ENCODE assay signal across 8 mouse cellular contexts in genomic region chr16:8540859-8541314, GRCm38 (mm10). TPM values are rescaled to one million over a fixed set of nuclear protein-coding genes. Genes with fewer than 3 reads are reported as not detected.
DNase-seq lines count a peak whose midpoint lies in the region; ATAC-seq and TF ChIP-seq lines count a peak whose summit lies in the region.

No protein-coding gene starts in this region.

- TF ChIP-seq POLR2A in kidney, adult 2 months (IDR thresholded peaks at IDR 0.05; ENCODE audit: low read depth, low read length): no peak

- ATAC-seq in kidney, embryonic 14.5 days (ENCODE audit: low FRiP score, low TSS enrichment): no peak
- ATAC-seq in forebrain, embryonic 12.5 days (ENCODE audit: low FRiP score): no peak
- ATAC-seq in heart, embryonic 14.5 days (ENCODE audit: insufficient number of reproducible peaks, insufficient read depth, low FRiP score, low read depth): peak; percentile 54; the same call in 1 of the 2 replicates
- ATAC-seq in stomach, embryonic 15.5 days (ENCODE audit: insufficient read depth, low FRiP score, low read depth): peak; percentile 58; the same call in 1 of the 2 replicates

- no peak for TF ChIP-seq CTCF in kidney, adult 2 months (conservative IDR thresholded peaks at IDR 0.05; ENCODE audit: insufficient read depth, insufficient read length, low read depth, low read length)
- TF ChIP-seq CTCF in layer of hippocampus, adult 2 months (conservative IDR thresholded peaks at IDR 0.05): peak; percentile 68

- H3K4me1 ChIP-seq in kidney, adult 2 months (ENCODE audit: control insufficient read depth, insufficient read depth, low read length): no peaks in the 10 kb centered on the region
- H3K4me1 ChIP-seq in kidney, embryonic 14.5 days (ENCODE audit: control insufficient read depth, insufficient read depth, low read length): peaks cover 6% of the 10 kb centered on the region; the same call in 1 of the 2 replicates
- peaks cover 30% of the 10 kb centered on the region for H3K4me1 ChIP-seq in forebrain, embryonic 12.5 days
- H3K4me1 ChIP-seq in heart, embryonic 14.5 days (ENCODE audit: control insufficient read depth in 2 of 2, insufficient read depth in 2 of 2, low read length in 2 of 2): peaks cover 16 to 18% of the 10 kb centered on the region in 2 experiments
- no peaks in the 10 kb centered on the region for H3K4me1 ChIP-seq in stomach, embryonic 15.5 days

- no peak overlapping the region for H3K4me3 ChIP-seq in kidney, adult 2 months (ENCODE audit: insufficient read depth, low read depth, low read length)
- H3K4me3 ChIP-seq in kidney, embryonic 14.5 days (ENCODE audit: low read length): no peak overlapping the region
- H3K4me3 ChIP-seq in forebrain, embryonic 12.5 days (replicated peaks): no peak overlapping the region
- no peak overlapping the region for H3K4me3 ChIP-seq in heart, embryonic 14.5 days (ENCODE audit: control insufficient read depth in 1 of 2, insufficient read depth in 1 of 2, low read depth in 1 of 2, low read length in 2 of 2)
- no peak overlapping the region for H3K4me3 ChIP-seq in layer of hippocampus, adult 2 months
- no peak overlapping the region for H3K4me3 ChIP-seq in stomach, embryonic 15.5 days (replicated peaks)

- H3K9me3 ChIP-seq in kidney, embryonic 14.5 days (ENCODE audit: control insufficient read depth, low read length): no peaks in the 10 kb centered on the region
- H3K9me3 ChIP-seq in forebrain, embryonic 12.5 days: no peaks in the 10 kb centered on the region
- no peaks in the 10 kb centered on the region for H3K9me3 ChIP-seq in heart, embryonic 14.5 days (ENCODE audit: control insufficient read depth, low read length)
- H3K9me3 ChIP-seq in stomach, embryonic 15.5 days: no peaks in the 10 kb centered on the region

- no peak overlapping the region for H3K9ac ChIP-seq in kidney, embryonic 14.5 days (ENCODE audit: low read depth, low read length)
- no peak overlapping the region; the same call in 1 of the 2 replicates for H3K9ac ChIP-seq in forebrain, embryonic 12.5 days
- H3K9ac ChIP-seq in heart, embryonic 14.5 days (ENCODE audit: low read length): no peak overlapping the region
- no peak overlapping the region for H3K9ac ChIP-seq in stomach, embryonic 15.5 days

- H3K36me3 ChIP-seq in kidney, adult 2 months (ENCODE audit: control insufficient read depth, insufficient read depth, low read length): no peaks in the 10 kb centered on the region
- H3K36me3 ChIP-seq in kidney, embryonic 14.5 days (ENCODE audit: control insufficient read depth, insufficient read depth, low read length): no peaks in the 10 kb centered on the region
- no peaks in the 10 kb centered on the region for H3K36me3 ChIP-seq in forebrain, embryonic 12.5 days (replicated peaks)
- no peaks in the 10 kb centered on the region for H3K36me3 ChIP-seq in heart, embryonic 14.5 days (ENCODE audit: control insufficient read depth, insufficient read depth, low read length)
- no peaks in the 10 kb centered on the region for H3K36me3 ChIP-seq in stomach, embryonic 15.5 days

- H3K27ac ChIP-seq in kidney, adult 2 months (ENCODE audit: insufficient read depth, low read depth, low read length): no peak overlapping the region
- no peak overlapping the region for H3K27ac ChIP-seq in kidney, embryonic 14.5 days (ENCODE audit: low read depth, low read length)
- peak overlapping the region; percentile 89 for H3K27ac ChIP-seq in forebrain, embryonic 12.5 days
- H3K27ac ChIP-seq in heart, embryonic 14.5 days (replicated peaks in 1 of 2; ENCODE audit: control insufficient read depth in 1 of 2, insufficient read depth in 1 of 2, low read depth in 2 of 2, low read length in 2 of 2): peak overlapping the region; percentile 19 to 63
- H3K27ac ChIP-seq in layer of hippocampus, adult 2 months: peak overlapping the region; percentile 65
- no peak overlapping the region for H3K27ac ChIP-seq in stomach, embryonic 15.5 days

- H3K27me3 ChIP-seq in kidney, adult 2 months (replicated peaks; ENCODE audit: control insufficient read depth, insufficient read depth, low read length): no peaks in the 10 kb centered on the region
- no peaks in the 10 kb centered on the region for H3K27me3 ChIP-seq in kidney, embryonic 14.5 days (ENCODE audit: control insufficient read depth, insufficient read depth, low read length)
- H3K27me3 ChIP-seq in forebrain, embryonic 12.5 days: no peaks in the 10 kb centered on the region; the same call in 1 of the 2 replicates
- H3K27me3 ChIP-seq in heart, embryonic 14.5 days (ENCODE audit: control insufficient read depth, insufficient read depth, low read length): no peaks in the 10 kb centered on the region
- H3K27me3 ChIP-seq in stomach, embryonic 15.5 days (replicated peaks): no peaks in the 10 kb centered on the region

- peak; percentile 81 for DNase-seq in kidney, adult 2 months
- DNase-seq in layer of hippocampus, adult 2 months (ENCODE audit: low spot score in 2 of 2): peak; percentile 78 to 79
- DNase-seq in lung, postnatal 36 days: peak; percentile 55
- DNase-seq in spleen, postnatal 4 days (ENCODE audit: low spot score in 2 of 2): no peak

- H3K4me2 ChIP-seq in kidney, embryonic 14.5 days (replicated peaks; ENCODE audit: low read depth, low read length): no peak overlapping the region
- no peak overlapping the region for H3K4me2 ChIP-seq in forebrain, embryonic 12.5 days
- 0 out of 2 replicates have a peak overlapping the region, but pooled peaks have one; percentile 18 for H3K4me2 ChIP-seq in heart, embryonic 14.5 days (ENCODE audit: low read length)
- no peak overlapping the region for H3K4me2 ChIP-seq in stomach, embryonic 15.5 days

- 37% methylated on average over 3 of the region's 3 CpGs for WGBS in kidney, adult 2 months
- WGBS in kidney, embryonic 14.5 days: 72% methylated on average over 3 of the region's 3 CpGs
- WGBS in forebrain, embryonic 12.5 days: 59% methylated on average over 3 of the region's 3 CpGs
- WGBS in heart, embryonic 14.5 days: 43% methylated on average over 3 of the region's 3 CpGs
- 52% methylated on average over 3 of the region's 3 CpGs for WGBS in stomach, embryonic 15.5 days

RNA-seq across cellular contexts. Expression of gene Abat, which starts 27.7 kb away (rescaled TPM):
- 267 and 285 TPM in 2 replicates for polyA plus RNA-seq in kidney, adult 2 months (2012; rRNA removed)
- 15.8 and 27.2 TPM in 2 replicates for polyA plus RNA-seq in kidney, embryonic 14.5 days (2014; fragmentation: Nextera tagmentation; extraction: Ambion mirVana)
- 37.9 and 49.9 TPM in 2 replicates for polyA plus RNA-seq in forebrain, embryonic 12.5 days (2016; fragmentation: Nextera tagmentation; extraction: Ambion mirVana)
- 27.6 and 30.3 TPM in 2 replicates for polyA plus RNA-seq in heart, embryonic 14.5 days (2014; fragmentation: Nextera tagmentation; extraction: Ambion mirVana)
- 100 to 1,000 TPM; 134 to 137 TPM for total RNA-seq in layer of hippocampus, adult 2 months (2021)
- polyA plus RNA-seq in stomach, embryonic 15.5 days (2015; fragmentation: Nextera tagmentation; extraction: Ambion mirVana): 32.1 and 38.0 TPM in 2 replicates

Comparison
In these comparisons a context has a peak if more than half of its experiments do, and no peak if none do; other contexts are left out.
1. DNase-seq: peak in kidney, adult 2 months (single experiment), layer of hippocampus, adult 2 months (2 of 2) and lung, postnatal 36 days (single experiment); none in spleen, postnatal 4 days (0 of 2).
2. H3K27ac ChIP-seq: peak in forebrain, embryonic 12.5 days (single experiment), heart, embryonic 14.5 days (2 of 2) and layer of hippocampus, adult 2 months (single experiment); none in kidney, adult 2 months (single experiment), kidney, embryonic 14.5 days (single experiment) and stomach, embryonic 15.5 days (single experiment).
3. ATAC-seq: peak in heart, embryonic 14.5 days (single experiment) and stomach, embryonic 15.5 days (single experiment); none in kidney, embryonic 14.5 days (single experiment) and forebrain, embryonic 12.5 days (single experiment).